Mouse (Mus musculus) lung, embryonic 16.5 days (tissue): ENCODE measurements around the gene Olfr456. TPM values are rescaled to one million over a fixed set of nuclear protein-coding genes. Genes with fewer than 3 reads are reported as not detected.

Experiments
- ATAC-seq: fragments of 200-750 bp; cut with Nextera tagmentation; 2 replicates; pipeline ENCODE4 v1.8.0; 2017; ENCODE audit warnings: low read depth, mild to moderate bottlenecking, moderate library complexity
- H3K27ac ChIP-seq: fragments of 300-500 bp; sonication (generic); 2 replicates; pipeline ENCODE4 v1.5.1; 2014; ENCODE audit warnings: mild to moderate bottlenecking, control low read depth, low read length
- H3K27me3 ChIP-seq: fragments of 300-500 bp; sonication (generic); 2 replicates; pipeline ENCODE4 v1.6.1; 2014; ENCODE audit warnings: low read depth, low read length, mixed read lengths; ENCODE audit not compliant: control insufficient read depth, insufficient read depth
- H3K36me3 ChIP-seq: fragments of 300-500 bp; sonication (generic); 2 replicates; pipeline ENCODE4 v1.6.1; 2014; ENCODE audit warnings: low read length; ENCODE audit not compliant: control insufficient read depth, insufficient read depth
- H3K4me1 ChIP-seq: fragments of 300-500 bp; sonication (generic); replicated peaks from 2 replicates; pipeline ENCODE4 v1.6.1; 2014; ENCODE audit warnings: low read length, mixed read lengths; ENCODE audit not compliant: control insufficient read depth, insufficient read depth
- H3K4me2 ChIP-seq: fragments of 300-500 bp; sonication (generic); 2 replicates; pipeline ENCODE4 v1.6.1; 2014; ENCODE audit warnings: low read depth, low read length, control low read depth
- H3K4me3 ChIP-seq: fragments of 300-500 bp; sonication (generic); 2 replicates; pipeline ENCODE4 v1.5.1; 2014; ENCODE audit warnings: mild to moderate bottlenecking, low read length, control low read depth
- H3K9ac ChIP-seq: fragments of 300-500 bp; sonication (generic); 2 replicates; pipeline ENCODE4 v1.6.1; 2014; ENCODE audit warnings: low read length, control low read depth
- H3K9me3 ChIP-seq: fragments of 300-500 bp; sonication (generic); 2 replicates; pipeline ENCODE4 v1.6.1; 2016; ENCODE audit warnings: low read length; ENCODE audit not compliant: control insufficient read depth
- WGBS: fragments of 180-500 bp; shearing (Covaris S2); extraction: QIAGEN DNeasy Blood & Tissue Kit; methylation state at CpG from one replicate; pipeline ENCODE4 v1.1.7; 2014; 5-methylcytosine and 5-hydroxymethylcytosine counted together
- polyA plus RNA-seq: library from polyadenylated mRNA; unstranded; fragments of >200 nt; fragmentation: Nextera tagmentation; extraction: Ambion mirVana; gene quantifications from 2 replicates; pipeline ENCODE4 v1.2.1, GENCODE M21; 2015

The Olfr456 gene
- polyA plus RNA-seq, 1 experiment from 2014 or later, result 0.19 TPM

DNA sequence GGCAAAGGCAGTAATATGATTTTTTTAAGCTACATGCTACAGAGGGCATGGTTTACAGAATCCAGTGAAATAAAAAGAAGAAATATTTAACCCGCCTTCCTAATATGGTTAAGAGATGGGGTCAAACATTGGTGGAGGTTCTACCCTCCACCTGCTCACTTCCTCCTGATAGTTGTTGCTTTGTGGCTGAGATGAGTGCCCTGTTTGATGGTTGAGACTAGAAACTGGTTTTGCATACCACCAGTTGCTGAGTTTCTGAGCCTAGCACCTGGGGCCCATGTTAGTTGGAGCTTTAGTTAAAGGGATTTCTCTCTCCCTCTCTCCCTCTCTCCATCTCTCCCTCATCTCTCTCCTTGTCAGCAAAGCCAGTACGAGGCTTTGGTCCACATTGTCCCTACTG lies 39.6 kb downstream of the Olfr456 start:
- ATAC-seq, result no peak

GRCm38 (mm10) chr6:42444491-42444890 lies 42.5 kb downstream of the Olfr456 start:
- no peak overlapping the region for H3K9ac ChIP-seq
- H3K36me3 ChIP-seq, result no peaks in the 10 kb centered on the region
- 42% methylated on average over 2 of the region's 2 CpGs for WGBS
- no peak overlapping the region for H3K27ac ChIP-seq
- no peak for ATAC-seq
- H3K27me3 ChIP-seq, result no peaks in the 10 kb centered on the region
- no peaks in the 10 kb centered on the region for H3K9me3 ChIP-seq
- H3K4me1 ChIP-seq, result no peaks in the 10 kb centered on the region
- H3K4me2 ChIP-seq, result no peak overlapping the region
- no peak overlapping the region for H3K4me3 ChIP-seq

More for the DNA sequence above, 39.6 kb downstream of the Olfr456 start:
- Histone ChIP-seq H3K9ac (no peak overlapping the region), H3K4me2 (no peak overlapping the region), H3K9me3 (no peaks in the 10 kb centered on the region), H3K4me3 (no peak overlapping the region), H3K36me3 (no peaks in the 10 kb centered on the region), H3K4me1 (no peaks in the 10 kb centered on the region), H3K27me3 (no peaks in the 10 kb centered on the region), H3K27ac (no peak overlapping the region)
- 68% methylated on average over 2 of the region's 2 CpGs for WGBS

GRCm38 (mm10) chr6:42441395-42441794 lies 45.6 kb downstream of the Olfr456 start:
- Histone ChIP-seq H3K4me2 (no peak overlapping the region), H3K9me3 (no peaks in the 10 kb centered on the region), H3K4me1 (no peaks in the 10 kb centered on the region), H3K36me3 (no peaks in the 10 kb centered on the region), H3K9ac (no peak overlapping the region), H3K27ac (no peak overlapping the region), H3K4me3 (no peak overlapping the region), H3K27me3 (no peaks in the 10 kb centered on the region)
- ATAC-seq, result peak; percentile 54; the same call in 1 of the 2 replicates
- WGBS, result 37% methylated on average over 2 of the region's 2 CpGs

Other genes starting within 250 kb of the Olfr456 start
- 47.7 and 52.5 TPM in 2 replicates for gene Gstk1, start 241.3 kb downstream of the Olfr456 start, polyA plus RNA-seq
- gene Tmem139, start 225.2 kb downstream of the Olfr456 start, polyA plus RNA-seq, result 6.7 and 6.9 TPM in 2 replicates
- 67.9 and 71.4 TPM in 2 replicates for gene Casp2, start 222.2 kb downstream of the Olfr456 start, polyA plus RNA-seq
- gene Clcn1, start 200.5 kb downstream of the Olfr456 start, polyA plus RNA-seq, result 0.15 and 0.19 TPM in 2 replicates
- 0.10 and 0.16 TPM in 2 replicates for gene Fam131b, start 162.6 kb downstream of the Olfr456 start, polyA plus RNA-seq
- gene Zyx, start 137.6 kb downstream of the Olfr456 start, polyA plus RNA-seq, result 188 and 203 TPM in 2 replicates
- gene Epha1, start 113.9 kb downstream of the Olfr456 start, polyA plus RNA-seq, result 18.5 and 18.8 TPM in 2 replicates
- gene Tas2r143, start 87.0 kb downstream of the Olfr456 start, polyA plus RNA-seq, result not detected in 2 replicates
- not detected in 2 replicates for gene Tas2r135, start 81.8 kb downstream of the Olfr456 start, polyA plus RNA-seq
- not detected in 2 replicates for gene Tas2r126, start 52.7 kb downstream of the Olfr456 start, polyA plus RNA-seq
- gene Olfr458, start 22.0 kb downstream of the Olfr456 start, polyA plus RNA-seq, result not detected in 2 replicates
- gene Olfr457, start 10.9 kb downstream of the Olfr456 start, polyA plus RNA-seq, result 0.04 TPM in 1 of 2 replicates, not detected in the other
- not detected in 2 replicates for gene Olfr455, start 60.4 kb upstream of the Olfr456 start, polyA plus RNA-seq
- gene Tcaf3, start 110.5 kb upstream of the Olfr456 start, polyA plus RNA-seq, result not detected in 2 replicates
- 9.1 and 9.7 TPM in 2 replicates for gene Tcaf2, start 158.0 kb upstream of the Olfr456 start, polyA plus RNA-seq
- 69.4 and 72.2 TPM in 2 replicates for gene Tcaf1, start 222.9 kb upstream of the Olfr456 start, polyA plus RNA-seq